Mouse (Mus musculus) liver, embryonic 14.5 days (tissue): ENCODE measurements at regions not wholly inside any gene's neighbourhood (a gene's known extent, or its start where the extent isn't known, plus 50 kb on each side); places are given as distances from the start of the nearest gene placed in this dataset.

Source experiments
- ATAC-seq: fragments of 200-750 bp; cut with Nextera tagmentation; 2 replicates; pipeline ENCODE4 v1.8.0; 2017; ENCODE audit warnings: moderate number of reproducible peaks, mild to moderate bottlenecking, moderate library complexity; ENCODE audit not compliant: insufficient read depth
- DNase-seq, 3 experiments: peaks; one replicate each; pipeline ENCODE4 v3.0.0-alpha.2; 2012 to 2013; ENCODE audit warnings: low read depth in 3 of 3, low spot score in 3 of 3
- H3K27ac ChIP-seq: fragments of 300-500 bp; sonication (generic); 2 replicates; pipeline ENCODE4 v1.5.1; 2014; ENCODE audit warnings: moderate library complexity, mild to moderate bottlenecking, control low read depth, inconsistent platforms
- H3K27me3 ChIP-seq: fragments of 300-500 bp; sonication (generic); 2 replicates; pipeline ENCODE4 v1.6.1; 2014; ENCODE audit warnings: mild to moderate bottlenecking, low read length, moderate library complexity; ENCODE audit not compliant: control insufficient read depth, insufficient read depth
- H3K36me3 ChIP-seq: fragments of 300-500 bp; sonication (generic); replicated peaks from 2 replicates; pipeline ENCODE4 v1.6.1; 2014; ENCODE audit warnings: low read depth; ENCODE audit not compliant: control insufficient read depth, insufficient read depth
- H3K4me1 ChIP-seq, 2 experiments: fragments of 200-500 bp in 1 of 2; fragments of 300-500 bp in 1 of 2; sonication (generic) in 1 of 2; replicated peaks; 2 replicates each; pipeline ENCODE4 v1.6.1; 2012 to 2014; ENCODE audit warnings: antibody characterized with exemption in 1 of 2, inconsistent platforms in 1 of 2, low read length in 1 of 2; ENCODE audit not compliant: control insufficient read depth in 2 of 2, insufficient read depth in 2 of 2
- H3K4me2 ChIP-seq: fragments of 300-500 bp; sonication (generic); 2 replicates; pipeline ENCODE4 v1.6.1; 2014; ENCODE audit warnings: low read depth, mild to moderate bottlenecking, control low read depth, moderate library complexity
- H3K4me3 ChIP-seq, 2 experiments: fragments of 200-500 bp in 1 of 2; fragments of 300-500 bp in 1 of 2; sonication (generic) in 1 of 2; 2 replicates each; pipeline ENCODE4 v1.5.1; 2012 to 2014; ENCODE audit warnings: low read depth in 2 of 2, low read length in 2 of 2, mild to moderate bottlenecking in 2 of 2, control low read depth in 1 of 2, inconsistent platforms in 1 of 2, moderate library complexity in 1 of 2; ENCODE audit not compliant: insufficient read depth in 1 of 2
- H3K9ac ChIP-seq: fragments of 300-500 bp; sonication (generic); replicated peaks from 2 replicates; pipeline ENCODE4 v1.6.1; 2014; ENCODE audit warnings: mild to moderate bottlenecking, control low read depth, moderate library complexity
- H3K9me3 ChIP-seq: fragments of 300-500 bp; sonication (generic); 2 replicates; pipeline ENCODE4 v1.6.1; 2016; ENCODE audit warnings: low read length, mixed read lengths; ENCODE audit not compliant: control insufficient read depth
- CTCF ChIP-seq: IDR thresholded peaks from 2 replicates; pipeline ENCODE4 v1.5.1; 2016; ENCODE audit warnings: antibody characterized with exemption, low read depth, control low read depth
- EP300 ChIP-seq: IDR thresholded peaks from 2 replicates; pipeline ENCODE4 v1.6.1; 2016; ENCODE audit warnings: antibody characterized with exemption, low read depth
- WGBS: fragments of 180-500 bp; shearing (Covaris S2); extraction: QIAGEN DNeasy Blood & Tissue Kit; methylation state at CpG from one replicate; pipeline ENCODE4 v1.1.7; 2014; ENCODE audit not compliant: insufficient replicate concordance; 5-methylcytosine and 5-hydroxymethylcytosine counted together

- no peaks in the 10 kb centered on the region for H3K9me3 ChIP-seq
- DNase-seq (no peak), ATAC-seq (no peak)
- H3K4me1 ChIP-seq: no peaks in the 10 kb centered on the region
- H3K27ac ChIP-seq: no peak overlapping the region
- no peaks in the 10 kb centered on the region for H3K27me3 ChIP-seq
- whole genome bisulfite sequencing: 67% methylated on average over 4 of the region's 4 CpGs
- TF ChIP-seq CTCF (no peak), EP300 (no peak)
- H3K4me3 ChIP-seq: no peak overlapping the region
- H3K4me2 ChIP-seq: no peak overlapping the region
- no peak overlapping the region for H3K9ac ChIP-seq
- H3K36me3 ChIP-seq: no peaks in the 10 kb centered on the region
These were observed 50.9 kb upstream of the Wscd1 start for GRCm38 (mm10) chr11:71698836-71699235.
